Mouse (Mus musculus) brain, embryonic 14.5 days (tissue): ENCODE data around the gene Ccdc88a.

Experiments
- CTCF ChIP-seq: fragments of 200-500 bp; IDR thresholded peaks from 2 replicates; pipeline ENCODE4 v1.5.1; 2012; ENCODE audit warnings: inconsistent platforms, mild to moderate bottlenecking, moderate library complexity, borderline replicate concordance; ENCODE audit not compliant: insufficient read depth, insufficient read length; ENCODE audit errors: extremely low read depth
- POLR2A ChIP-seq: fragments of 200-500 bp; IDR thresholded peaks from 2 replicates; pipeline ENCODE4 v1.6.1; 2012; ENCODE audit warnings: mild to moderate bottlenecking, inconsistent platforms, borderline replicate concordance; ENCODE audit not compliant: poor library complexity, insufficient read depth, insufficient read length, severe bottlenecking; ENCODE audit errors: extremely low read depth

DNA sequence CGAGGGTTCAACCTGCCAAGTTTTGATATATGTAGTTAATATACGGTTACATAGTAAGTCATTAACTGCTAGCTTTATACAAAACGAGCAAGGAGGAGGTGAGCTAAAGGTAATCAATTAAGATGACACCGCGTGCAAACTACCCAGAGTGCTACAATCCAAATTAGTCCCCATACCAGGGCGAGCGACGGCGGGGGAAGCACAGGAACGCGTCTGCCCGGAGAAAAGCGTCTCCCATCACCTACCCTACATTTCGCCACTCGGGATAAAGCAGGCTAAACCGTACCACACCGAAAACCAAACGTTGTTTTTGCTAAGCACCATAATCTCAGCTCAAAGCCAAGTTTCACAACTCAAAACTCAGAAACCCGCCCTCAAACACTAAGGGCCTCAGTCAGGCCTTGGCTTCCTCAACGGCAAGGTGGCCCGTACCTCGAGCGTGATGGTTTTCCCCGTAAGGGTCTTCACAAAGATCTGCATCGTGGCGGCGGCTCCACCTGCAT, 173.8 kb downstream of the Ccdc88a start:
- TF ChIP-seq CTCF (no peak), POLR2A (no peak)
